Mouse (Mus musculus) midbrain, embryonic 15.5 days (tissue): ENCODE measurements around the gene Adk. TPM values are rescaled to one million over a fixed set of nuclear protein-coding genes. Genes with fewer than 3 reads are reported as not detected.

Source experiments
- polyA plus RNA-seq: library from polyadenylated mRNA; unstranded; fragments of >200 nt; fragmentation: Nextera tagmentation; extraction: Ambion mirVana; gene quantifications from 2 replicates; pipeline ENCODE4 v1.2.1, GENCODE M21; 2015

The Adk gene
- polyA plus RNA-seq, 1 experiment from 2014 or later: 34.8 TPM

Other genes with a start within 250 kb of the Adk start
- 0.23 and 0.31 TPM in 2 replicates for gene Plau, start 215.9 kb upstream of the Adk start, polyA plus RNA-seq
- 12.2 and 12.8 TPM in 2 replicates for gene Vcl, start 123.2 kb upstream of the Adk start, polyA plus RNA-seq
- 78.2 and 80.9 TPM in 2 replicates for gene Ap3m1, start 66 bp upstream of the Adk start, polyA plus RNA-seq